Mouse (Mus musculus): ENCODE data around the gene Prm1.

- no peak for TF ChIP-seq POLR2A (IDR thresholded peaks at IDR 0.05; ENCODE audit: insufficient read depth, low read depth, low read length)
- TF ChIP-seq CTCF (IDR thresholded peaks at IDR 0.05; ENCODE audit: insufficient read depth, low read depth, low read length) = no peak
Observed at GRCm38 (mm10) chr16:10782377-10783151, 23.1 kb downstream of the Prm1 start.

Data from olfactory bulb, adult 2 months (tissue).